Mouse (Mus musculus): ENCODE results near the gene Vars. TPM values are rescaled to one million over a fixed set of nuclear protein-coding genes. Genes with fewer than 3 reads are reported as not detected.

Vars gene
- polyA plus RNA-seq, 1 experiment from 2014 or later = 74.0 TPM

DNA sequence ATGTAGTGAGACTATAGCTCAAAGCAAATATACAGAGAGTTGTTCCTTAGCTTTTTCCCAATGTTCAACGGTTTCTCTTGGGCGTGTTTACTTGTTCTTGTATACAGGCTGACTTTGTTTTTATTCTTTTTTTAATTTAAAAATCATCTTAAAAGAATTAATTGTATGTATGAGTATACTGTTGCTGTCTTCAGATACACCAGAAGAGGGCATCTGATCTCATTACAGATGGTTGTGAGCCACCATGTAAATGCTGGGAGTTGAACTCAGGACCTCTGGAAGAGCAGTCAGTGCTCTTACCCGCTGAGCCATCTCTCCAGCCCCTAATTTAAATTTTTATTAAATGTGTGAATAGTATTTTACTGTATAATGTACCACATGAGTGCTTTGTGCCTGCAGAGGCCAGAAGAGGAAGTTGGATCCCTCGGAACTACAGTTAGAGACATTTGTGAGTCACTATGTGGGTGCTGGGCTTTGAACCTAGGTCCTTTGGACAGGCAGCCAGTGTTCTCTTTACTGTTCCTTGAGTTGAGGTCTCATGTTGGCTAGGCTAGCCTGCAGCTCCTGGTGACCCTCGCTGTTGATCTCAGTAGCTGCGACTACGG is 6.7 kb downstream of the Vars start:
- H3K4me3 ChIP-seq (ENCODE audit: low read depth, low read length) = no peak overlapping the region
- H3K4me1 ChIP-seq (replicated peaks; ENCODE audit: control insufficient read depth, insufficient read depth, low read length) = no peaks in the 10 kb centered on the region
- H3K9me3 ChIP-seq (ENCODE audit: control insufficient read depth) = no peaks in the 10 kb centered on the region
- TF ChIP-seq CTCF (IDR thresholded peaks at IDR 0.05; ENCODE audit: low read depth) = peak; percentile 33
- ATAC-seq = no peak
- H3K4me2 ChIP-seq (replicated peaks; ENCODE audit: low read depth) = no peak overlapping the region
- WGBS = 92% methylated on average over 7 of the region's 7 CpGs
- H3K27me3 ChIP-seq (replicated peaks; ENCODE audit: control insufficient read depth, insufficient read depth, low read length) = no peaks in the 10 kb centered on the region
- H3K9ac ChIP-seq (ENCODE audit: low read depth, low read length) = no peak overlapping the region
- no peak overlapping the region for H3K27ac ChIP-seq (ENCODE audit: low read depth, low read length)
- H3K36me3 ChIP-seq (ENCODE audit: control insufficient read depth, insufficient read depth) = peaks cover 65% of the 10 kb centered on the region

DNA sequence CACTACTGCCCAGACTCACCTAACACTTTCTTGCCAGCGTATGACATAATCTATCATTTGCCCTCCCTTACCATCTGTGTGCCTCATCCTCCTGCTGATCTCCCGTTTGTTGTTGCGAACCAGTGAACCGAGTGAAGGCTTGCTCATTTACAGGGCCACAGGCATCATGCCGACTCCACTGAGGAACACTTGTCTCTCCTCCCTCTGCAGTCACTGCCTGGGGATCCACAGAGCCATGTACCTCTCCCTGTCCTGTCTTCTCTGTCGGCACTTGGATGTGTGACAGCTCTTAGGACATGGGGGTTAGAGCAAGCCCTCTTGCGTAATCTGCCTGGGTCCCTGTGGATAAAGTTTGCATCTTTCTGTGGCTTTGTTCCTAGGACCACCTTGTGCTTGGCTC is 8.8 kb downstream of the Vars start:
- no peaks in the 10 kb centered on the region for H3K9me3 ChIP-seq (ENCODE audit: control insufficient read depth)
- no peak for TF ChIP-seq CTCF (IDR thresholded peaks at IDR 0.05; ENCODE audit: low read depth)
- H3K4me2 ChIP-seq (replicated peaks; ENCODE audit: low read depth) = no peak overlapping the region
- ATAC-seq = no peak
- H3K4me3 ChIP-seq (ENCODE audit: low read depth, low read length) = no peak overlapping the region
- H3K27me3 ChIP-seq (replicated peaks; ENCODE audit: control insufficient read depth, insufficient read depth, low read length) = no peaks in the 10 kb centered on the region
- 85% methylated on average over 7 of the region's 7 CpGs for WGBS
- peaks cover 80% of the 10 kb centered on the region for H3K36me3 ChIP-seq (ENCODE audit: control insufficient read depth, insufficient read depth)
- H3K27ac ChIP-seq (ENCODE audit: low read depth, low read length) = no peak overlapping the region
- no peak overlapping the region for H3K9ac ChIP-seq (ENCODE audit: low read depth, low read length)
- no peaks in the 10 kb centered on the region for H3K4me1 ChIP-seq (replicated peaks; ENCODE audit: control insufficient read depth, insufficient read depth, low read length)

GRCm38 (mm10) chr17:35011440-35011839 is 10.7 kb downstream of the Vars start:
- WGBS = 90% methylated on average over 8 of the region's 8 CpGs
- no peak overlapping the region for H3K9ac ChIP-seq (ENCODE audit: low read depth, low read length)
- no peaks in the 10 kb centered on the region for H3K27me3 ChIP-seq (replicated peaks; ENCODE audit: control insufficient read depth, insufficient read depth, low read length)
- H3K4me3 ChIP-seq (ENCODE audit: low read depth, low read length) = no peak overlapping the region
- TF ChIP-seq CTCF (IDR thresholded peaks at IDR 0.05; ENCODE audit: low read depth) = no peak
- H3K36me3 ChIP-seq (ENCODE audit: control insufficient read depth, insufficient read depth) = peaks cover 84% of the 10 kb centered on the region
- ATAC-seq = no peak
- peaks cover under 1% of the 10 kb centered on the region; the same call in 1 of the 2 replicates for H3K4me1 ChIP-seq (replicated peaks; ENCODE audit: control insufficient read depth, insufficient read depth, low read length)
- H3K4me2 ChIP-seq (replicated peaks; ENCODE audit: low read depth) = no peak overlapping the region
- no peaks in the 10 kb centered on the region for H3K9me3 ChIP-seq (ENCODE audit: control insufficient read depth)
- no peak overlapping the region for H3K27ac ChIP-seq (ENCODE audit: low read depth, low read length)

GRCm38 (mm10) chr17:35012430-35012829 is 11.6 kb downstream of the Vars start:
- Histone ChIP-seq H3K4me3 (ENCODE audit: low read depth, low read length) (no peak overlapping the region), H3K27ac (ENCODE audit: low read depth, low read length) (no peak overlapping the region), H3K36me3 (ENCODE audit: control insufficient read depth, insufficient read depth) (peaks cover 80% of the 10 kb centered on the region), H3K27me3 (replicated peaks; ENCODE audit: control insufficient read depth, insufficient read depth, low read length) (no peaks in the 10 kb centered on the region), H3K9ac (ENCODE audit: low read depth, low read length) (no peak overlapping the region), H3K4me1 (replicated peaks; ENCODE audit: control insufficient read depth, insufficient read depth, low read length) (peaks cover 6% of the 10 kb centered on the region), H3K4me2 (replicated peaks; ENCODE audit: low read depth) (no peak overlapping the region), H3K9me3 (ENCODE audit: control insufficient read depth) (no peaks in the 10 kb centered on the region)
- TF ChIP-seq CTCF (IDR thresholded peaks at IDR 0.05; ENCODE audit: low read depth) = no peak
- WGBS = 79% methylated on average over 13 of the region's 13 CpGs
- no peak for ATAC-seq

DNA sequence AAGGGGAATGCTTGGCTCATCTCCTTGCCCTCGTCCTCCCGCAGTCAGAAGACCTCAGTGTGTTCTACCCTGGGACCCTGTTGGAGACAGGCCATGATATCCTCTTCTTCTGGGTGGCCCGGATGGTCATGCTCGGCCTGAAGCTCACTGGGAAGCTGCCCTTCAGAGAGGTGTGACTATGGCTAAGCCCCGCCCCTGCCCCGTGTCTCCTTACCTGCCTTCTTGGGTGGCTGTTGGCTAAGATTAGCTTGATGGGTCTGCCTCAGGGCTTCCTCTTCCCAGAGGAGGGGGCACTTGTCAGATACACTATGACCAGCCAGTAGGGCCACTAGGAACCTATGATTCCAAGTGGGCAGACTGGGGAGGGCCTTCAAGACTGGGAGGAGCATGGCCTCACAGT is 12.4 kb downstream of the Vars start:
- no peak for TF ChIP-seq CTCF (IDR thresholded peaks at IDR 0.05; ENCODE audit: low read depth)
- H3K4me1 ChIP-seq (replicated peaks; ENCODE audit: control insufficient read depth, insufficient read depth, low read length) = peaks cover 6% of the 10 kb centered on the region
- 60% methylated on average over 6 of the region's 6 CpGs for WGBS
- no peak overlapping the region for H3K4me2 ChIP-seq (replicated peaks; ENCODE audit: low read depth)
- H3K27me3 ChIP-seq (replicated peaks; ENCODE audit: control insufficient read depth, insufficient read depth, low read length) = no peaks in the 10 kb centered on the region
- no peaks in the 10 kb centered on the region for H3K9me3 ChIP-seq (ENCODE audit: control insufficient read depth)
- H3K36me3 ChIP-seq (ENCODE audit: control insufficient read depth, insufficient read depth) = peaks cover 80% of the 10 kb centered on the region
- no peak overlapping the region for H3K9ac ChIP-seq (ENCODE audit: low read depth, low read length)
- no peak overlapping the region for H3K4me3 ChIP-seq (ENCODE audit: low read depth, low read length)
- no peak for ATAC-seq
- H3K27ac ChIP-seq (ENCODE audit: low read depth, low read length) = no peak overlapping the region

- TF ChIP-seq CTCF (IDR thresholded peaks at IDR 0.05; ENCODE audit: low read depth) = no peak
- WGBS = 84% methylated on average over 16 of the region's 16 CpGs
- H3K36me3 ChIP-seq (ENCODE audit: control insufficient read depth, insufficient read depth) = peaks cover 61% of the 10 kb centered on the region
- H3K4me2 ChIP-seq (replicated peaks; ENCODE audit: low read depth) = no peak overlapping the region
- ATAC-seq = no peak
- H3K4me1 ChIP-seq (replicated peaks; ENCODE audit: control insufficient read depth, insufficient read depth, low read length) = peaks cover 6% of the 10 kb centered on the region
- H3K9me3 ChIP-seq (ENCODE audit: control insufficient read depth) = no peaks in the 10 kb centered on the region
- no peaks in the 10 kb centered on the region for H3K27me3 ChIP-seq (replicated peaks; ENCODE audit: control insufficient read depth, insufficient read depth, low read length)
- H3K9ac ChIP-seq (ENCODE audit: low read depth, low read length) = no peak overlapping the region
- H3K27ac ChIP-seq (ENCODE audit: low read depth, low read length) = peak overlapping the region; percentile 46; the same call in 1 of the 2 replicates
- H3K4me3 ChIP-seq (ENCODE audit: low read depth, low read length) = no peak overlapping the region
Measured at GRCm38 (mm10) chr17:35015296-35015695, 14.5 kb downstream of the Vars start.

All from intestine, postnatal 0 days (tissue).